Mouse (Mus musculus) heart, postnatal 0 days (tissue): ENCODE data around the gene Lipc. TPM values are rescaled to one million over a fixed set of nuclear protein-coding genes. Genes with fewer than 3 reads are reported as not detected.

Source experiments
- ATAC-seq: fragments of 200-750 bp; cut with Nextera tagmentation; 2 replicates; pipeline ENCODE4 v1.8.0; 2017; ENCODE audit warnings: low read depth, moderate number of reproducible peaks, moderate library complexity; ENCODE audit not compliant: insufficient read depth
- DNase-seq: peaks from one replicate; pipeline ENCODE4 v3.0.0-alpha.2; 2016; ENCODE audit warnings: low spot score
- H3K27ac ChIP-seq: fragments of 300-500 bp; sonication (generic); 2 replicates; pipeline ENCODE4 v1.5.1; 2014; ENCODE audit warnings: low read depth, mild to moderate bottlenecking
- H3K27me3 ChIP-seq: fragments of 300-500 bp; sonication (generic); 2 replicates; pipeline ENCODE4 v1.6.1; 2014; ENCODE audit warnings: low read length, mixed read lengths; ENCODE audit not compliant: control insufficient read depth, insufficient read depth
- H3K36me3 ChIP-seq: fragments of 300-500 bp; sonication (generic); replicated peaks from 2 replicates; pipeline ENCODE4 v1.6.1; 2014; ENCODE audit warnings: low read length, mixed read lengths; ENCODE audit not compliant: control insufficient read depth, insufficient read depth
- H3K4me1 ChIP-seq: fragments of 300-500 bp; sonication (generic); 2 replicates; pipeline ENCODE4 v1.6.1; 2014; ENCODE audit warnings: antibody characterized with exemption; ENCODE audit not compliant: control insufficient read depth, insufficient read depth
- H3K4me2 ChIP-seq: fragments of 300-500 bp; sonication (generic); 2 replicates; pipeline ENCODE4 v1.6.1; 2014; ENCODE audit warnings: low read depth, mild to moderate bottlenecking, low read length, moderate library complexity
- H3K4me3 ChIP-seq: fragments of 300-500 bp; sonication (generic); 2 replicates; pipeline ENCODE4 v1.5.1; 2014; ENCODE audit warnings: low read depth, low read length
- H3K9ac ChIP-seq: fragments of 300-500 bp; sonication (generic); replicated peaks from 2 replicates; pipeline ENCODE4 v1.6.1; 2014; ENCODE audit warnings: low read depth, low read length, mixed read lengths
- H3K9me3 ChIP-seq: fragments of 300-500 bp; sonication (generic); replicated peaks from 2 replicates; pipeline ENCODE4 v1.6.1; 2016; ENCODE audit warnings: low read length; ENCODE audit not compliant: control insufficient read depth
- CTCF ChIP-seq: IDR thresholded peaks from 2 replicates; pipeline ENCODE4 v1.5.1; 2016; ENCODE audit warnings: antibody characterized with exemption, control low read depth, low read depth
- EP300 ChIP-seq: IDR thresholded peaks from 2 replicates; pipeline ENCODE4 v1.6.1; 2016; ENCODE audit warnings: antibody characterized with exemption, low read depth
- WGBS: fragments of 180-500 bp; shearing (Covaris S2); extraction: QIAGEN DNeasy Blood & Tissue Kit; methylation state at CpG from one replicate; pipeline ENCODE4 v1.1.7; 2014; 5-methylcytosine and 5-hydroxymethylcytosine counted together
- polyA plus RNA-seq: library from polyadenylated mRNA; unstranded; fragments of >200 nt; fragmentation: Nextera tagmentation; extraction: Ambion mirVana; gene quantifications from 2 replicates; pipeline ENCODE4 v1.2.1, GENCODE M21; 2015
- total RNA-seq: library from RNA; depleted of rRNA; stranded (reverse); fragments of >200 nt; gene quantifications from 2 replicates; pipeline ENCODE4 v1.2.3, GENCODE M21; 2014; ENCODE audit warnings: low replicate concordance

The Lipc gene
- total and polyA plus RNA-seq, 2 experiments from 2014 or later: 0.12 to 4.6 TPM

GRCm38 (mm10) chr9:70924763-70925162 is 27.3 kb downstream of the Lipc start:
- WGBS: 93% methylated on average over 3 of the region's 3 CpGs
- H3K27me3 ChIP-seq: no peaks in the 10 kb centered on the region
- TF ChIP-seq CTCF: no peak
- TF ChIP-seq EP300: no peak
- DNase-seq (no peak), ATAC-seq (no peak)
- no peak overlapping the region for H3K4me2 ChIP-seq
- H3K27ac ChIP-seq: no peak overlapping the region
- H3K4me3 ChIP-seq: no peak overlapping the region
- no peaks in the 10 kb centered on the region for H3K9me3 ChIP-seq
- H3K9ac ChIP-seq: no peak overlapping the region
- no peaks in the 10 kb centered on the region for H3K36me3 ChIP-seq
- peaks cover 12% of the 10 kb centered on the region for H3K4me1 ChIP-seq

GRCm38 (mm10) chr9:70921781-70922565 is 30.1 kb downstream of the Lipc start:
- no peaks in the 10 kb centered on the region for H3K36me3 ChIP-seq
- no peaks in the 10 kb centered on the region for H3K27me3 ChIP-seq
- no peaks in the 10 kb centered on the region for H3K9me3 ChIP-seq
- H3K4me1 ChIP-seq: peaks cover 11% of the 10 kb centered on the region
- no peak overlapping the region for H3K27ac ChIP-seq
- DNase-seq (peak; percentile 26), ATAC-seq (peak; percentile 33; the same call in 1 of the 2 replicates)
- no peak overlapping the region for H3K4me3 ChIP-seq
- TF ChIP-seq EP300: no peak
- H3K9ac ChIP-seq: no peak overlapping the region
- H3K4me2 ChIP-seq: no peak overlapping the region
- WGBS: 37% methylated on average over 7 of the region's 7 CpGs

GRCm38 (mm10) chr9:70921132-70921531 is 30.9 kb downstream of the Lipc start:
- Histone ChIP-seq H3K27ac (no peak overlapping the region), H3K4me1 (peaks cover 7% of the 10 kb centered on the region; the same call in 1 of the 2 replicates), H3K9ac (no peak overlapping the region), H3K36me3 (no peaks in the 10 kb centered on the region), H3K27me3 (no peaks in the 10 kb centered on the region), H3K9me3 (no peaks in the 10 kb centered on the region), H3K4me2 (no peak overlapping the region), H3K4me3 (no peak overlapping the region)
- ATAC-seq (no peak), DNase-seq (no peak)
- 73% methylated on average over 3 of the region's 3 CpGs for WGBS
- TF ChIP-seq CTCF: no peak
- TF ChIP-seq EP300: no peak

GRCm38 (mm10) chr9:70919271-70919670 is 32.8 kb downstream of the Lipc start:
- Histone ChIP-seq H3K9ac (no peak overlapping the region), H3K27me3 (no peaks in the 10 kb centered on the region), H3K36me3 (no peaks in the 10 kb centered on the region), H3K4me1 (peaks cover 12% of the 10 kb centered on the region; the same call in 1 of the 2 replicates), H3K9me3 (no peaks in the 10 kb centered on the region), H3K4me3 (no peak overlapping the region), H3K4me2 (no peak overlapping the region), H3K27ac (no peak overlapping the region)
- 80% methylated on average over 3 of the region's 3 CpGs for WGBS
- DNase-seq (no peak), ATAC-seq (no peak)
- no peak for TF ChIP-seq CTCF
- TF ChIP-seq EP300: no peak

- H3K36me3 ChIP-seq: no peaks in the 10 kb centered on the region
- no peak for DNase-seq
- no peaks in the 10 kb centered on the region for H3K27me3 ChIP-seq
- H3K4me2 ChIP-seq: no peak overlapping the region
- 62% methylated on average over 7 of the region's 7 CpGs for WGBS
- no peak overlapping the region for H3K27ac ChIP-seq
- ATAC-seq: no peak
- 0 out of 2 replicates have a peak, but pooled peaks cover 5% of the 10 kb centered on the region for H3K4me1 ChIP-seq
- no peak overlapping the region for H3K4me3 ChIP-seq
- TF ChIP-seq EP300 (no peak), CTCF (no peak)
- no peak overlapping the region for H3K9ac ChIP-seq
- no peaks in the 10 kb centered on the region for H3K9me3 ChIP-seq
These were observed 35.5 kb downstream of the Lipc start for GRCm38 (mm10) chr9:70916516-70916915.

- no peaks in the 10 kb centered on the region for H3K9me3 ChIP-seq
- TF ChIP-seq EP300: no peak
- no peak for TF ChIP-seq CTCF
- H3K4me3 ChIP-seq: no peak overlapping the region
- whole genome bisulfite sequencing: 42% methylated on average over 2 of the region's 2 CpGs
- H3K27ac ChIP-seq: no peak overlapping the region
- no peak overlapping the region for H3K9ac ChIP-seq
- no peak overlapping the region for H3K4me2 ChIP-seq
- H3K27me3 ChIP-seq: no peaks in the 10 kb centered on the region
- H3K36me3 ChIP-seq: no peaks in the 10 kb centered on the region
- 0 out of 2 replicates have a peak, but pooled peaks cover 5% of the 10 kb centered on the region for H3K4me1 ChIP-seq
- ATAC-seq: peak; percentile 20; the same call in 1 of the 2 replicates
- peak; percentile 12 for DNase-seq
These were observed 36.7 kb downstream of the Lipc start for GRCm38 (mm10) chr9:70915356-70915685.
